Mouse (Mus musculus) liver, embryonic 15.5 days (tissue): ENCODE measurements around the gene Raf1. TPM values are rescaled to one million over a fixed set of nuclear protein-coding genes. Genes with fewer than 3 reads are reported as not detected.

Source experiments
- ATAC-seq: fragments of 200-750 bp; cut with Nextera tagmentation; 2 replicates; pipeline ENCODE4 v1.8.0; 2017; ENCODE audit warnings: moderate number of reproducible peaks, mild to moderate bottlenecking, moderate library complexity; ENCODE audit not compliant: insufficient read depth
- H3K27ac ChIP-seq: fragments of 300-500 bp; sonication (generic); replicated peaks from 2 replicates; pipeline ENCODE4 v1.5.1; 2015; ENCODE audit warnings: mild to moderate bottlenecking, inconsistent platforms
- H3K27me3 ChIP-seq: fragments of 300-500 bp; sonication (generic); 2 replicates; pipeline ENCODE4 v1.6.1; 2015; ENCODE audit warnings: mild to moderate bottlenecking, inconsistent platforms
- H3K36me3 ChIP-seq: fragments of 300-500 bp; sonication (generic); replicated peaks from 2 replicates; pipeline ENCODE4 v1.6.1; 2015; ENCODE audit warnings: moderate library complexity, mild to moderate bottlenecking, inconsistent platforms
- H3K4me1 ChIP-seq: fragments of 300-500 bp; sonication (generic); replicated peaks from 2 replicates; pipeline ENCODE4 v1.6.1; 2015; ENCODE audit warnings: inconsistent platforms
- H3K4me2 ChIP-seq: fragments of 300-500 bp; sonication (generic); 2 replicates; pipeline ENCODE4 v1.6.1; 2015; ENCODE audit warnings: moderate library complexity, mild to moderate bottlenecking, inconsistent platforms
- H3K4me3 ChIP-seq: fragments of 300-500 bp; sonication (generic); replicated peaks from 2 replicates; pipeline ENCODE4 v1.5.1; 2015; ENCODE audit warnings: mild to moderate bottlenecking, inconsistent platforms
- H3K9ac ChIP-seq: fragments of 300-500 bp; sonication (generic); 2 replicates; pipeline ENCODE4 v1.6.1; 2015; ENCODE audit warnings: moderate library complexity, mild to moderate bottlenecking, inconsistent platforms
- H3K9me3 ChIP-seq: fragments of 300-500 bp; sonication (generic); replicated peaks from 2 replicates; pipeline ENCODE4 v1.6.1; 2016; ENCODE audit warnings: inconsistent platforms
- WGBS: fragments of 180-500 bp; shearing (Covaris S2); methylation state at CpG from one replicate; pipeline ENCODE4 v1.1.7; 2015; ENCODE audit warnings: mixed read lengths; ENCODE audit not compliant: insufficient replicate concordance; 5-methylcytosine and 5-hydroxymethylcytosine counted together
- polyA plus RNA-seq: library from polyadenylated mRNA; unstranded; fragments of >200 nt; fragmentation: Nextera tagmentation; extraction: Ambion mirVana; gene quantifications from 2 replicates; pipeline ENCODE4 v1.2.1, GENCODE M21; 2015

Raf1 gene
- 36.1 and 38.6 TPM in 2 replicates for polyA plus RNA-seq

- under 1% methylated on average over 51 of the region's 51 CpGs for WGBS
- Histone ChIP-seq H3K4me2 (peak within 1 kb of the TSS; percentile 84), H3K9me3 (no peaks in the 10 kb centered on the region), H3K4me1 (peaks cover 41% of the 10 kb centered on the region), H3K27me3 (no peaks in the 10 kb centered on the region), H3K4me3 (peak within 1 kb of the TSS; percentile 85), H3K9ac (peak within 1 kb of the TSS; percentile 90), H3K27ac (peak within 1 kb of the TSS; percentile 95), H3K36me3 (0 out of 2 replicates have a peak, but pooled peaks cover 4% of the 10 kb centered on the region)
- ATAC-seq: peak; percentile 99
These were observed at the start of gene Raf1 for GRCm38 (mm10) chr6:115676452-115677128. Gene Raf1, minus strand, starts transcription at chr6:115676635.

GRCm38 (mm10) chr6:115722246-115722645, 45.8 kb upstream of the Raf1 start:
- Histone ChIP-seq H3K4me2 (no peak overlapping the region), H3K27ac (no peak overlapping the region), H3K4me3 (no peak overlapping the region), H3K9ac (no peak overlapping the region), H3K4me1 (peaks cover 11% of the 10 kb centered on the region), H3K27me3 (no peaks in the 10 kb centered on the region), H3K36me3 (no peaks in the 10 kb centered on the region), H3K9me3 (no peaks in the 10 kb centered on the region)
- ATAC-seq: no peak
- 47% methylated on average over 5 of the region's 5 CpGs for WGBS

GRCm38 (mm10) chr6:115717715-115718558, 41.5 kb upstream of the Raf1 start:
- H3K27me3 ChIP-seq: no peaks in the 10 kb centered on the region
- 3% methylated on average over 15 of the region's 15 CpGs for WGBS
- peak overlapping the region; percentile 40 for H3K4me3 ChIP-seq
- H3K4me1 ChIP-seq: peaks cover 11% of the 10 kb centered on the region
- ATAC-seq: peak; percentile 83
- no peak overlapping the region; the same call in 1 of the 2 replicates for H3K9ac ChIP-seq
- H3K27ac ChIP-seq: no peak overlapping the region
- H3K9me3 ChIP-seq: no peaks in the 10 kb centered on the region
- H3K4me2 ChIP-seq: peak overlapping the region; percentile 69
- no peaks in the 10 kb centered on the region for H3K36me3 ChIP-seq

- no peak overlapping the region for H3K9ac ChIP-seq
- ATAC-seq: peak; percentile 67
- WGBS: 42% methylated on average over 8 of the region's 8 CpGs
- peaks cover 11% of the 10 kb centered on the region for H3K4me1 ChIP-seq
- no peaks in the 10 kb centered on the region for H3K27me3 ChIP-seq
- no peak overlapping the region for H3K4me3 ChIP-seq
- no peaks in the 10 kb centered on the region for H3K36me3 ChIP-seq
- peak overlapping the region; percentile 69 for H3K4me2 ChIP-seq
- H3K9me3 ChIP-seq: no peaks in the 10 kb centered on the region
- H3K27ac ChIP-seq: no peak overlapping the region
These were observed 40.7 kb upstream of the Raf1 start for GRCm38 (mm10) chr6:115717101-115717652.

- Histone ChIP-seq H3K4me3 (no peak overlapping the region), H3K4me2 (no peak overlapping the region), H3K9me3 (no peaks in the 10 kb centered on the region), H3K27ac (no peak overlapping the region), H3K4me1 (no peaks in the 10 kb centered on the region), H3K27me3 (no peaks in the 10 kb centered on the region), H3K9ac (no peak overlapping the region), H3K36me3 (no peaks in the 10 kb centered on the region)
- no peak for ATAC-seq
- 53% methylated on average over 2 of the region's 3 CpGs for WGBS
These were observed 34.8 kb upstream of the Raf1 start for GRCm38 (mm10) chr6:115711261-115711660.

- no peak for ATAC-seq
- 49% methylated on average over 5 of the region's 5 CpGs for WGBS
- H3K9ac ChIP-seq: no peak overlapping the region
- no peaks in the 10 kb centered on the region for H3K36me3 ChIP-seq
- H3K27ac ChIP-seq: no peak overlapping the region
- no peaks in the 10 kb centered on the region for H3K4me1 ChIP-seq
- H3K4me3 ChIP-seq: no peak overlapping the region
- no peak overlapping the region for H3K4me2 ChIP-seq
- H3K27me3 ChIP-seq: no peaks in the 10 kb centered on the region
- no peaks in the 10 kb centered on the region for H3K9me3 ChIP-seq
These were observed 26.5 kb upstream of the Raf1 start for GRCm38 (mm10) chr6:115702901-115703300.

GRCm38 (mm10) chr6:115701302-115701701, 24.9 kb upstream of the Raf1 start:
- no peak for ATAC-seq
- Histone ChIP-seq H3K36me3 (no peaks in the 10 kb centered on the region), H3K4me3 (no peak overlapping the region), H3K27ac (no peak overlapping the region), H3K9ac (no peak overlapping the region), H3K4me2 (no peak overlapping the region), H3K4me1 (no peaks in the 10 kb centered on the region), H3K27me3 (no peaks in the 10 kb centered on the region), H3K9me3 (no peaks in the 10 kb centered on the region)
- 53% methylated on average over 11 of the region's 11 CpGs for WGBS

- ATAC-seq: peak; percentile 51; the same call in 1 of the 2 replicates
These were observed 24.3 kb upstream of the Raf1 start for GRCm38 (mm10) chr6:115700778-115701177.

GRCm38 (mm10) chr6:115698699-115699098, 22.3 kb upstream of the Raf1 start:
- Histone ChIP-seq H3K4me3 (no peak overlapping the region), H3K9me3 (no peaks in the 10 kb centered on the region), H3K9ac (no peak overlapping the region), H3K36me3 (no peaks in the 10 kb centered on the region), H3K27me3 (no peaks in the 10 kb centered on the region), H3K27ac (no peak overlapping the region), H3K4me2 (no peak overlapping the region), H3K4me1 (no peaks in the 10 kb centered on the region; the same call in 1 of the 2 replicates)
- ATAC-seq: no peak
- 56% methylated on average over 4 of the region's 4 CpGs for WGBS

More at GRCm38 (mm10) chr6:115700778-115701177, 24.3 kb upstream of the Raf1 start:
- Histone ChIP-seq H3K4me1 (no peaks in the 10 kb centered on the region), H3K27ac (no peak overlapping the region), H3K9me3 (no peaks in the 10 kb centered on the region), H3K27me3 (no peaks in the 10 kb centered on the region), H3K4me3 (no peak overlapping the region), H3K4me2 (no peak overlapping the region), H3K9ac (no peak overlapping the region), H3K36me3 (no peaks in the 10 kb centered on the region)
- 68% methylated on average over 1 of the region's 1 CpGs for WGBS

GRCm38 (mm10) chr6:115697739-115698558, 21.5 kb upstream of the Raf1 start:
- no peak overlapping the region for H3K4me2 ChIP-seq
- ATAC-seq: no peak
- H3K9ac ChIP-seq: no peak overlapping the region
- no peak overlapping the region for H3K4me3 ChIP-seq
- no peaks in the 10 kb centered on the region; the same call in 1 of the 2 replicates for H3K4me1 ChIP-seq
- no peaks in the 10 kb centered on the region for H3K27me3 ChIP-seq
- no peak overlapping the region for H3K27ac ChIP-seq
- H3K36me3 ChIP-seq: no peaks in the 10 kb centered on the region
- no peaks in the 10 kb centered on the region for H3K9me3 ChIP-seq
- WGBS: 68% methylated on average over 17 of the region's 17 CpGs
